Mouse (Mus musculus) adrenal gland, postnatal 0 days (tissue): ENCODE measurements around the gene Zfp382. TPM values are rescaled to one million over a fixed set of nuclear protein-coding genes. Genes with fewer than 3 reads are reported as not detected.

Experiments used
- microRNA-seq: library from miRNA; unstranded; fragments of <30 nt; microRNA quantifications from one replicate; pipeline ENCODE4, GENCODE M21; 2016; ENCODE audit warnings: borderline replicate concordance; ENCODE audit not compliant: insufficient number of aligned reads
- polyA plus RNA-seq: library from polyadenylated mRNA; unstranded; fragments of >200 nt; fragmentation: Nextera tagmentation; extraction: Ambion mirVana; gene quantifications from 2 replicates; pipeline ENCODE4 v1.2.1, GENCODE M21; 2015

The Zfp382 gene
- polyA plus RNA-seq: 3.9 and 5.4 TPM in 2 replicates

DNA sequence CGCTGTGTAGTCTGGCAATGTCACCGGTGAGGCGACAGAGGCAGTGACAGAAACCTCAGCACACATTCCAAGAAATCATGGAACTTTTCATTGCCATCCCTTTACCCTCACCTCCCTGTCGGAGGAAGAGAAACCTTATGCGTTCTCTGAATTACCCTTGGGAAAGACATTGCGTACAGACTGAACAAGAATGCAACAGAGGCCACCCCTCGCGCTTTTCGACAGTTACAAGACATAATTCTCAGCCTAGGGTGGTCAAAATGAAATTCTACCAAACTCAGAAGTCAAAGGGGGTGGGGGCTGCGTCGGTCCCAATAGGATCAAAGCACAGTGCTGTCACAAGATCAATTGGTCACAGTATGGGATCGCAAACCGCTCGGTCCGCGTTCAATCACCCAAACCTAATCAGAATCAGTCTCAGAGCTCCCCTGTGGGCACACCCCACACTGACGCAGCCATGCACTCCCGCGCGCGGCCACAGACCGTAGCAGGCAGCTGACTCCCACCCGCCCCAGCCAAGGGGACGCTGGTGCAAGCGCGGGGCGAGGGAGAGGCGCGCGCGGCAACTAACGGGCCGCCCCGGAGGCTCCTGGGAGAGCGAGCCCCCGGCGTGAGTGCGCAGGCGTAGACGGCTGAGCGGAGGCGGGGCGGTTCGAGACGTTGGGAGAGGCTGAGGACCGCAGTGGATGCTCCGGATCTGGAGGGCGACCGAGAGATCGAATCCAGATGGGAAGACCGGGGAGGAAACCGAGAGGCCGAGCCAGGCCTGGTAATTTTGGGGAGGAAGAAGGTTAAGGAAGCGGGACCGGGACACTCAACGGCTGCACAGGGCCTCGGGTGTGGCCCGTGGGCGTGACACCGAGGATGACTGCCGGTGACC, at the start of gene Zfp382:
Gene Zfp382, plus strand, starts transcription at position 635 of the 880 bp plus-strand sequence.

DNA sequence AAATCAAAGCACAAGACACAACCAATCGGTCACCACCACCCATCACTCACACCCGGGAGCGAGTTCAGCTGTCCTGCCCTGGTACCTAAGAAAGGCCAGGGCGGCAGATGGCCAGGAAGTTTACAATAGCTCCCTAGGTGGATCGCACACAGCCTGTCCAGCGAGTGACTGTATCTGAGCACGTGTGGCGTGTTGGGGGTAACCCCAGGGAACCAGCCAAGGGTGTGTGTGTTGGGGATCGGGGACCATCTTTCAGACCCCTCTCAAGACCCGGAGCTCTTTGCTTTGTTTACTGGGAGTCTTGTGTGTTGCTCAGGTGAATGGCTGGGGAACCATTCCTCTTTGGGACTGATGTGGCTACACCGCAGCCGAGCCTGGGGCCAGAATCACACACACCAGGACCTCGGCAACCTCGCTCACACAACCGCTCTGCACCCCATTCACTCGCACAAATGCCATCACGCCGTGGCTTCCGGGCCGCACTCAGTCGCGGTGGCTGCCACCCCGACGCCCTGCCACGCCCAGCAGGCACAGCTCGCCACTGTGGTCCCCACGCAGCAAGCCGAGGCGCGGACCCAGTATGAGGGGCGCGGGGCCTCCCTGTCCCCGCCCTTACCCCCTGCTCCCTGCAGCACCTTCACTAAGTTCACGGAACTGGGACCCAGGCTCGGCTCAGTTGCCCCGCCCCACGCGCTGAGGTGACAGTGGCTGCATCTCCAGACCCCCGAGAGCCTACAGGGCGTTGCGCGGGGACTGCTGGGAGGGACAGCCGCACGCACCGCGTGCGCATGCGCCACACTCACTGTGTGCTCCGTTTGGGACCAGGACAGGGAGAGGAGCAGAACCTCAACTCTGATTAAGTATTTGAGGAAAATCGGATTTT, 49.4 kb upstream of the Zfp382 start, which contains the start of gene Zfp82:
Gene Zfp82, minus strand, starts transcription at position 755 of the 883 bp plus-strand sequence.

DNA sequence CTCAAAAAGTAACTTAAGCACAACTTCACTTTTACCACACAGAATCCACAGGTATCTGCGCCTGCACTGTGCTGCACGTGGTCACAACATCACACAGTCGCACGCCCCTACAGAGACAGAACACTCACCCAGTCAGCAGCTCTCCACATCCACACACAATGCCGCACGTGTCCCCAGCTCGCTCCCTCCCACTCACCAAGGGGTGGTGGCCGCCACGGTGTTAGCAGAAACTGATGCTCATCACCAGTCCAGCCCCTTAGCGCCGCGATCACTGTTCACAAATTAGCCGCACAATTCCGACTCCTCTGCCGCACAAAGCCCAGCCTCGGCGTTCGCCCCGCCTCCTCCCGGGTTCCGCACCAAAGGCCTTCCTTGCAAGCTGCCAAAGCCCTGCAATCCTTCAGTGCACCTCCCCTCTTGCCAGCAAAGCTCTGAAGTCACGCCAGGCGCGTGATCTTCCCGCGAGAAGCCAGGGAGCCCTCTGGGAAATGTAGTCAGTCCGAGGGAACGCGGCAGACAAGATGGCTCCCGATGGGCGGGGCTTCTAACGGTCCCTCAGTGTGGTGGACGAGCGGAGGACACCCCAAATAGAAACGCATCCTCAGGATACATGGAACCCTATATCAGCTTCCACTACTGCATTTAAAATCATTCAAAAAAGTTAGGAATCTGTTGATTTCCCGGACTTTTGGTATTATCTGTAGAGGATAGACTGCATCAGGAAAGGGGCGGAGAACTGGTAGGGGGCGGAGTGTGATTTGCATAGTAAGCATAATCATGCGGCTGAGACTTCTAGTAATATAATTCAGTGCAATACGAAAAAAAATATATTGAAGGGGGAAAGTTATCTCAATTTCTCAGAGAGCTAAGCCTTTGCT, 31.4 kb upstream of the Zfp382 start, which contains the start of the genes Gm26920 and Zfp566:
Gene Gm26920, minus strand, starts transcription at position 319 of the 878 bp plus-strand sequence.
Gene Zfp566, minus strand, starts transcription at position 436 of the 878 bp plus-strand sequence.

DNA sequence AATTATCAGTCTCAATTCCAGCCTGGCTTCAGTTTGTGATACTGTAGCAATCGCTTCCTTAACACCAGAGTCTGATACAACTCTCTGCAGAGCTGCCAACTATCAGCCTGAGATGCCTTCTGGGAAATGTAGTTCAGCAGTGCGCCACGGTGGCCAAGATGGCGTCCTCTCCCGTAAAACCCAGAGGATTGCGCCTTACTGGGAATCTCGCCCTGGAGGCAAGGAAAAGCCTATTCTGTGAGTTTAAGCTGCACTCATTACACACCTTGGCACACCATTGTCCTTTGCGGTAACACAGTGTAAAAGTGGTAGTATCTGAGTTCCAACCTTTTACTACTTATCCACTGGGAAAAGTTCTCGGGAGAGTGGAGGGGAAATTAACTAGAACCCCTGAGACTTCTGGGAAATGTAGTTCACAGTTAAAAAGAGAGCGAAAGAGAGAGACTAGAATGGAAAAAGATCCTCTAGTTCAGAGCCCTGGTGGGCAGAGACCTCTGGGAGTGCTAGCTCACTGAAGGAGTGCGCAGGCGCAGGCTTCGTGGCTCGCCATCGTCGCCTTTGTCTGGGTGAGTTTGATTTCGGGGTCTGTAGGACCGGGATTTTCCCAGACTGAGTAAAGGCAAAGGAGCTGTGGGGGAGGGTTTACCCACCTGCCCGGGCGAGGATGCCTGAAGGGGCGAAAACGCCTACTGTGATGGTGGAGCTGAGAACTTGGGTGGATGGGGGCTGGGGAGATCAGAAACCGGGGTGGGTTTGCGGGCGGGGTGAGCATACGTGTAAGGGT, 26.9 kb upstream of the Zfp382 start, which contains the start of gene Zfp260:
Gene Zfp260, plus strand, starts transcription at position 132 of the 784 bp plus-strand sequence.

DNA sequence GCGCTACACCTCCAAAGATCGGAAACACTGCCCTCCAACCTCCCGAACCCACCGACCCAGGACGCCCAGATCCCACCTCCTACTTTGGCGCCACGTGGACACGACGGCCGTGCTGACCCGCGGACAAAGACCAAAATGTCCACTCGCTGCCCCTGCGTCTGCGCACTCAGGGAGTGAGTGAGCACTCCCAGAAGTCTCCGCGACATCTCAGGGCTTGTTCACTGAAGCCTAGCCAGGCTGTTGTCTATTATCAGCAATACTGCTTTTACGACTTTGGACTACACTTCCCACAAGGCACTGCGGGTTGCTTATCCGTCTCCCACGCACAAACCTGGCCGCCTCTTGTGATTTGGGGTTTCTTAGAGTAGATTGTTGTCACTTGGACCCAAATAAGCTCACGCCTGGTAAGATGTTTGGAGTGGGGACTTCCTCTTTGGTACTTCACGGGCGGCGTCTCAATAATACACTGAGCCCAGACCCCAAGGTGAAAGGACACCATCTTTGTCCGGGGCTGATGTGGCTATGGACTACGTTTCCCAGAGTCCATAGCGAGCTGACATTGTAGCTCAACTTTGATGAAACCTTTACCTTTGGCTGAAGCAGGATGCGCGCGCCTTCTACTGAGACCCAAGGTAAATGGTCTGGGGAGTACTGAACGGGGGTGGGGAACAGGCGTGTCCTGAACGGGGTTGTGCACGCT, 48.0 kb downstream of the Zfp382 start, which contains the start of gene Zfp146:
Gene Zfp146, minus strand, starts transcription at position 168 of the 700 bp plus-strand sequence.

DNA sequence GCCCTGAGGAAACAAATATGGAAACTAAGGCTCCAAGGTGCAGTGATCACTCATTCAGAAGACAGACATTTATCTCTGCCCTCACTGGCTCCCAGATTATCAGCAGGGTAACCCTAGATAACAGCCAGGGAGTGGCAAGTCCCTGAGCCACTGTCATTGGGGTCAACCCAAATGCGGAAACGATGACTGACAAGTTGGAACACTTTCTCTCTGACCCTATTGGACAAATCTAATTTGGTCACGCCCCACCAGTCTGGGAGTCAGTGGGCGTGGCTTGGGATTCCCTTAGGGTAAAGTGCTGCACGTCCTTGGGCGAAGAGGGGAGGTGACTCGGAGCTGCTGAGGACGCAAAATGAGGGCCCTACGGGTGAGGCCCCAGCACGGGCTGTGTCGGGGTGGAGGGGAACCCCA, 62.1 kb downstream of the Zfp382 start, which contains the start of gene Cox7a1:
Gene Cox7a1, plus strand, starts transcription at position 266 of the 411 bp plus-strand sequence.

Small RNA genes lying within 50 kb of the gene (microRNA-seq; reads per million reads assigned to microRNA genes)
- gene Gm23368: not detected

Other genes starting within 250 kb of the Zfp382 start
- gene Zfp27, start 215.4 kb upstream of the Zfp382 start, polyA plus RNA-seq: 4.8 and 6.3 TPM in 2 replicates
- gene Zfp383, start 213.7 kb upstream of the Zfp382 start, polyA plus RNA-seq: 4.1 and 4.2 TPM in 2 replicates
- 5.6 and 8.2 TPM in 2 replicates for gene Zfp74, start 167.9 kb upstream of the Zfp382 start, polyA plus RNA-seq
- gene Zfp568, start 138.0 kb upstream of the Zfp382 start, polyA plus RNA-seq: 3.0 and 3.1 TPM in 2 replicates
- 3.5 and 4.4 TPM in 2 replicates for gene Zfp14, start 70.6 kb upstream of the Zfp382 start, polyA plus RNA-seq
- gene Zfp82, start 49.0 kb upstream of the Zfp382 start, polyA plus RNA-seq: 1.8 and 2.3 TPM in 2 replicates
- gene Gm26920, start 31.5 kb upstream of the Zfp382 start, polyA plus RNA-seq: 0.74 and 0.83 TPM in 2 replicates
- 3.9 and 5.6 TPM in 2 replicates for gene Zfp566, start 31.4 kb upstream of the Zfp382 start, polyA plus RNA-seq
- gene Zfp260, start 27.2 kb upstream of the Zfp382 start, polyA plus RNA-seq: 47.3 and 47.5 TPM in 2 replicates
- gene Zfp146, start 47.8 kb downstream of the Zfp382 start, polyA plus RNA-seq: 6.1 and 7.2 TPM in 2 replicates
- 44.3 and 48.0 TPM in 2 replicates for gene Cox7a1, start 62.2 kb downstream of the Zfp382 start, polyA plus RNA-seq
- 132 and 167 TPM in 2 replicates for gene Capns1, start 76.9 kb downstream of the Zfp382 start, polyA plus RNA-seq
- 136 and 153 TPM in 2 replicates for gene Polr2i, start 110.0 kb downstream of the Zfp382 start, polyA plus RNA-seq
- 167 and 170 TPM in 2 replicates for gene Tbcb, start 110.3 kb downstream of the Zfp382 start, polyA plus RNA-seq
- not detected in 2 replicates for gene Ovol3, start 113.8 kb downstream of the Zfp382 start, polyA plus RNA-seq
- 0.43 and 0.65 TPM in 2 replicates for gene Thap8, start 158.2 kb downstream of the Zfp382 start, polyA plus RNA-seq
- 2.7 and 3.7 TPM in 2 replicates for gene Wdr62, start 158.5 kb downstream of the Zfp382 start, polyA plus RNA-seq
- gene Clip3, start 169.8 kb downstream of the Zfp382 start, polyA plus RNA-seq: 23.7 and 60.5 TPM in 2 replicates
- 67.9 and 101 TPM in 2 replicates for gene Alkbh6, start 186.8 kb downstream of the Zfp382 start, polyA plus RNA-seq
- gene Syne4, start 192.9 kb downstream of the Zfp382 start, polyA plus RNA-seq: 10.1 and 17.2 TPM in 2 replicates
- 1.7 and 4.2 TPM in 2 replicates for gene E130208F15Rik, start 199.8 kb downstream of the Zfp382 start, polyA plus RNA-seq
- gene Sdhaf1, start 202.0 kb downstream of the Zfp382 start, polyA plus RNA-seq: 19.9 and 24.4 TPM in 2 replicates
- gene Lrfn3, start 240.8 kb downstream of the Zfp382 start, polyA plus RNA-seq: 7.0 and 8.6 TPM in 2 replicates